Mouse (Mus musculus) megakaryocyte, embryonic 14.5 days (primary cell): ENCODE data around the gene Ehd1. TPM values are rescaled to one million over a fixed set of nuclear protein-coding genes. Genes with fewer than 3 reads are reported as not detected.

ENCODE experiments used
- H3K27me3 ChIP-seq: replicated peaks from 2 replicates; pipeline ENCODE3; 2012; ENCODE audit warnings: inconsistent platforms
- H3K36me3 ChIP-seq: replicated peaks from 2 replicates; pipeline ENCODE3; 2012; ENCODE audit warnings: low read length, inconsistent platforms, mixed read lengths
- H3K4me1 ChIP-seq: 2 replicates; pipeline ENCODE4 v1.6.1; 2012; ENCODE audit warnings: inconsistent platforms
- H3K4me3 ChIP-seq: replicated peaks from 2 replicates; pipeline ENCODE3; 2012; ENCODE audit warnings: moderate library complexity, mild to moderate bottlenecking, inconsistent platforms
- H3K9me3 ChIP-seq: 2 replicates; pipeline ENCODE4 v1.6.1; 2012; ENCODE audit warnings: inconsistent platforms
- FLI1 ChIP-seq: IDR thresholded peaks from 2 replicates; pipeline ENCODE4 v1.6.1; 2012; ENCODE audit warnings: low read length, inconsistent platforms, mixed read lengths
- GATA1 ChIP-seq: IDR thresholded peaks from 3 replicates; pipeline ENCODE4 v1.6.1; 2012; ENCODE audit warnings: mixed read lengths, low read length, inconsistent platforms, borderline replicate concordance
- polyA plus RNA-seq: library from polyadenylated mRNA; stranded (reverse); fragments of >175 nt; gene quantifications from 2 replicates; pipeline ENCODE4 v1.2.3, GENCODE M21; 2012; ENCODE audit warnings: low replicate concordance; ENCODE audit not compliant: insufficient read depth

Gene Ehd1
- polyA plus RNA-seq, 1 experiment = 474 TPM

- H3K36me3 ChIP-seq = peaks cover 68% of the 10 kb centered on the region
- peak overlapping the region; percentile 84 for H3K4me3 ChIP-seq
- H3K9me3 ChIP-seq = no peaks in the 10 kb centered on the region
- H3K4me1 ChIP-seq = peaks cover 93% of the 10 kb centered on the region
- TF ChIP-seq GATA1 (no peak), FLI1 (no peak)
- H3K27me3 ChIP-seq = peaks cover 3% of the 10 kb centered on the region
Observed at GRCm38 (mm10) chr19:6348717-6349116, 72.2 kb downstream of the Ehd1 start.

GRCm38 (mm10) chr19:6349215-6349983 is 72.9 kb downstream of the Ehd1 start:
- H3K4me1 ChIP-seq = peaks cover 96% of the 10 kb centered on the region
- no peak for TF ChIP-seq GATA1
- H3K27me3 ChIP-seq = peaks cover 3% of the 10 kb centered on the region
- no peaks in the 10 kb centered on the region for H3K9me3 ChIP-seq
- H3K4me3 ChIP-seq = peak overlapping the region; percentile 84
- H3K36me3 ChIP-seq = peaks cover 68% of the 10 kb centered on the region

Other genes starting within 250 kb of the Ehd1 start
- 129 and 202 TPM in 2 replicates for gene Syvn1, start 230.1 kb upstream of the Ehd1 start, polyA plus RNA-seq
- 19.0 and 54.3 TPM in 2 replicates for gene Mrpl49, start 218.9 kb upstream of the Ehd1 start, polyA plus RNA-seq
- 3,425 and 5,919 TPM in 2 replicates for gene Fau, start 218.9 kb upstream of the Ehd1 start, polyA plus RNA-seq
- 39.7 and 64.8 TPM in 2 replicates for gene Znhit2, start 215.5 kb upstream of the Ehd1 start, polyA plus RNA-seq
- gene Tm7sf2, start 208.4 kb upstream of the Ehd1 start, polyA plus RNA-seq = 26.1 and 59.5 TPM in 2 replicates
- gene Vps51, start 199.5 kb upstream of the Ehd1 start, polyA plus RNA-seq = 23.5 and 35.2 TPM in 2 replicates
- gene Tmem262, start 196.7 kb upstream of the Ehd1 start, polyA plus RNA-seq = not detected in 2 replicates
- not detected in 2 replicates for gene Gm28374, start 194.5 kb upstream of the Ehd1 start, polyA plus RNA-seq
- gene Zfpl1, start 191.8 kb upstream of the Ehd1 start, polyA plus RNA-seq = 88.5 and 121 TPM in 2 replicates
- 2.6 TPM in 1 of 2 replicates, not detected in the other for gene Cdca5, start 191.7 kb upstream of the Ehd1 start, polyA plus RNA-seq
- 1.5 and 3.1 TPM in 2 replicates for gene AC131692.1, start 182.3 kb upstream of the Ehd1 start, polyA plus RNA-seq
- 0.30 TPM in 1 of 2 replicates, not detected in the other for gene Naaladl1, start 170.9 kb upstream of the Ehd1 start, polyA plus RNA-seq
- 66.7 and 124 TPM in 2 replicates for gene Sac3d1, start 158.1 kb upstream of the Ehd1 start, polyA plus RNA-seq
- 138 and 337 TPM in 2 replicates for gene Snx15, start 148.4 kb upstream of the Ehd1 start, polyA plus RNA-seq
- 1.7 and 3.7 TPM in 2 replicates for gene Batf2, start 135.7 kb upstream of the Ehd1 start, polyA plus RNA-seq
- 46.0 and 68.7 TPM in 2 replicates for gene Arl2, start 135.2 kb upstream of the Ehd1 start, polyA plus RNA-seq
- not detected in 2 replicates for gene Majin, start 92.3 kb upstream of the Ehd1 start, polyA plus RNA-seq
- gene Gpha2, start 50.3 kb upstream of the Ehd1 start, polyA plus RNA-seq = not detected in 2 replicates
- 26.0 and 29.6 TPM in 2 replicates for gene Ppp2r5b, start 40.9 kb upstream of the Ehd1 start, polyA plus RNA-seq
- gene Atg2a, start 35.1 kb upstream of the Ehd1 start, polyA plus RNA-seq = 34.7 and 62.6 TPM in 2 replicates
- gene Cdc42bpg, start 29.7 kb downstream of the Ehd1 start, polyA plus RNA-seq = 4.8 and 6.6 TPM in 2 replicates
- 70.2 and 174 TPM in 2 replicates for gene Men1, start 58.3 kb downstream of the Ehd1 start, polyA plus RNA-seq
- 9.3 and 21.8 TPM in 2 replicates for gene Map4k2, start 64.4 kb downstream of the Ehd1 start, polyA plus RNA-seq
- gene Sf1, start 87.0 kb downstream of the Ehd1 start, polyA plus RNA-seq = 1,025 and 2,643 TPM in 2 replicates
- gene Pygm, start 107.7 kb downstream of the Ehd1 start, polyA plus RNA-seq = 3.6 TPM in 1 of 2 replicates, not detected in the other
- 458 and 696 TPM in 2 replicates for gene Rasgrp2, start 122.6 kb downstream of the Ehd1 start, polyA plus RNA-seq
- gene Nrxn2, start 142.0 kb downstream of the Ehd1 start, polyA plus RNA-seq = 0.62 and 1.5 TPM in 2 replicates